Mouse (Mus musculus) megakaryocyte, embryonic 14.5 days (primary cell): ENCODE data around the gene Rbck1. TPM values are rescaled to one million over a fixed set of nuclear protein-coding genes. Genes with fewer than 3 reads are reported as not detected.

Experiments
- H3K27me3 ChIP-seq: replicated peaks from 2 replicates; pipeline ENCODE3; 2012; ENCODE audit warnings: inconsistent platforms
- H3K36me3 ChIP-seq: replicated peaks from 2 replicates; pipeline ENCODE3; 2012; ENCODE audit warnings: low read length, inconsistent platforms, mixed read lengths
- H3K4me1 ChIP-seq: 2 replicates; pipeline ENCODE4 v1.6.1; 2012; ENCODE audit warnings: inconsistent platforms
- H3K4me3 ChIP-seq: replicated peaks from 2 replicates; pipeline ENCODE3; 2012; ENCODE audit warnings: moderate library complexity, mild to moderate bottlenecking, inconsistent platforms
- H3K9me3 ChIP-seq: 2 replicates; pipeline ENCODE4 v1.6.1; 2012; ENCODE audit warnings: inconsistent platforms
- FLI1 ChIP-seq: IDR thresholded peaks from 2 replicates; pipeline ENCODE4 v1.6.1; 2012; ENCODE audit warnings: low read length, inconsistent platforms, mixed read lengths
- GATA1 ChIP-seq: IDR thresholded peaks from 3 replicates; pipeline ENCODE4 v1.6.1; 2012; ENCODE audit warnings: mixed read lengths, low read length, inconsistent platforms, borderline replicate concordance
- polyA plus RNA-seq: library from polyadenylated mRNA; stranded (reverse); fragments of >175 nt; gene quantifications from 2 replicates; pipeline ENCODE4 v1.2.3, GENCODE M21; 2012; ENCODE audit warnings: low replicate concordance; ENCODE audit not compliant: insufficient read depth

Gene Rbck1
- polyA plus RNA-seq, 1 experiment = 152 TPM

- peaks cover 48% of the 10 kb centered on the region for H3K36me3 ChIP-seq
- no peaks in the 10 kb centered on the region for H3K27me3 ChIP-seq
- H3K4me3 ChIP-seq = peak overlapping the region; percentile 98
- TF ChIP-seq GATA1 (no peak), FLI1 (no peak)
- H3K9me3 ChIP-seq = no peaks in the 10 kb centered on the region
- peaks cover 79% of the 10 kb centered on the region for H3K4me1 ChIP-seq
These were observed 1.5 kb downstream of the Rbck1 start for GRCm38 (mm10) chr2:152330858-152331423.

DNA sequence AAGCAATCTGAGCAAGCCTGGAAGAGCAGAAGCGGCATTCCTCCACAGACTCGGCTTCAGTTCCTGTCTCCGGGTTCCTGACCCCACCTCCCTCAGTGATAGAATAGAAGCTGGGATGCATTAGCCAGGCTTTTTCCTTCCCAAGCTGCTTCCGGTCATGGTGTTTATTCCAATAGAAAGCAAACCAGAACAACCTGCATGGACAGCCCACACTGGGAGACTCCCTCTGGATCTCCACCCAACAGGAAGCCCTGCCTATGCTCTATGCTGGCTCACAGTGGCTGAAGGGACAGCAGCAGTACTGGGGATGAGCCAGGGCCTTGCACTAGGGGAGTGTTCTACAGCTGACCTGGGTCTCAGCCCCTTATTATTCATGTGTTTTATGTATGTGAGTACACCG is 4.5 kb downstream of the Rbck1 start:
- Histone ChIP-seq H3K36me3 (peaks cover 78% of the 10 kb centered on the region), H3K27me3 (no peaks in the 10 kb centered on the region)

DNA sequence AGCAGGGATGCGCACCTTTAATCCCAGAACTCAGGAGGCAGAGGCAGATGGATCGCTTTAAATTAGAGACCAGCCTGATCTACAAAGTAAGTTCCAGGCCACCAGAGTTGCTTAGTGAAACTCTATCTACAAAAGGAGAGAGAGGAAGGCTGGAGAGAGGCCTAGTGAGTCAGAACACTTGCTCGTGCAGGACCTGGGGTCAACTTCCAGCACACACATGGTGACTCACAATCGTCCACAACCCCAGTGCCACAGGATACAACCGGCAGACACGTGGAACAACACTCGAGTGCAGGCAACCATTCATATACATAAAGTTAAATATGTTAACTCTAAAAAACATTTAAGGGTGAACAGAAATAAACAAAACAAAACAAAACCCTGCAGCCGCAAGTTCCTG is 5.8 kb downstream of the Rbck1 start:
- Histone ChIP-seq H3K36me3 (peaks cover 91% of the 10 kb centered on the region), H3K4me1 (peaks cover 65% of the 10 kb centered on the region), H3K27me3 (no peaks in the 10 kb centered on the region), H3K4me3 (no peak overlapping the region), H3K9me3 (no peaks in the 10 kb centered on the region)
- no peak for TF ChIP-seq FLI1
- TF ChIP-seq GATA1 = no peak

More for the DNA sequence above, 4.5 kb downstream of the Rbck1 start:
- H3K9me3 ChIP-seq = no peaks in the 10 kb centered on the region
- TF ChIP-seq FLI1 = no peak
- TF ChIP-seq GATA1 = no peak
- peaks cover 69% of the 10 kb centered on the region for H3K4me1 ChIP-seq
- peak overlapping the region; percentile 59 for H3K4me3 ChIP-seq

- H3K4me3 ChIP-seq = no peak overlapping the region
- TF ChIP-seq GATA1 (no peak), FLI1 (no peak)
- no peaks in the 10 kb centered on the region for H3K27me3 ChIP-seq
- H3K9me3 ChIP-seq = no peaks in the 10 kb centered on the region
- H3K36me3 ChIP-seq = peaks cover 96% of the 10 kb centered on the region
- H3K4me1 ChIP-seq = peaks cover 62% of the 10 kb centered on the region
These were observed 6.3 kb downstream of the Rbck1 start for GRCm38 (mm10) chr2:152326157-152326556.

DNA sequence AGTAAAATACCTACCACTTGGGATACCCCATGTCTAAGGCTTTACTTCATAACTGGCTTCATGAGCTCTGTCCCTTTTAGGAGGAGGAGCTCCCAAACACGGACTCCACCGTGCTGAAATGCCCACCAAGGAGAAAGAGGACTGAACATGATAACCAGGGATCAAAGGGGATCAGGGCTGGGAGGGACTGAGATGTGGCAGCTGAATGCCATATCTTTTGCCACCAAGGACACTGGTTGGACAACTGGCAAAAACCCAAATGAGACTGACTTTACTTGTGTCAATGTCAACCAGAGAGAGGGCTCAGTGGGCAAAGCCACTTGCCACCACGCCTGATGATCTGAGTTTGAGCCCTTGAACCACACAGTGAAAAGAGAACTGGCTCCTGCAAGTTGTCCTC is 7.6 kb downstream of the Rbck1 start:
- peaks cover 97% of the 10 kb centered on the region for H3K36me3 ChIP-seq
- H3K4me1 ChIP-seq = peaks cover 49% of the 10 kb centered on the region
- no peak for TF ChIP-seq FLI1
- TF ChIP-seq GATA1 = no peak
- no peaks in the 10 kb centered on the region for H3K9me3 ChIP-seq
- no peak overlapping the region for H3K4me3 ChIP-seq
- H3K27me3 ChIP-seq = no peaks in the 10 kb centered on the region

DNA sequence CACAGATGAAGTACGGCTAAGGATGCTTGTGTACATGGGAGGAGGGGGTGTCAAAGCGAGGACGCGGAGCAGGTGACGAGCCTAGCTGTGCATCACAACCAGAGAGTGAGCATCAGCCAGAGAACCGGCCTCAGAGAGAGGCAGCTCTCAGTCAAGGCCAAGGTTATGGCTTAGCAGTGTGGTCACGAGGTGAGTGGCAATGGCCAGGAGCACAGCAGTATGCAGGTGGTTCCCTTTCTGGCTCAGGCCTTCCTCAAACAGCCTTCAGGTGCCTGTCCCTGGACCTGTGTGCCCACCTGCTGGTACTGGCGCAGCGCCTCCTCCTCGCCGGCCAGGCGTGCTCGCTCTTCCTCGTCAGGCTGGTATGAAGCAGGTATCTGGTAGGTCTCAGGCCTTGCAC is 8.5 kb downstream of the Rbck1 start:
- H3K4me3 ChIP-seq = no peak overlapping the region
- TF ChIP-seq FLI1 (no peak), GATA1 (no peak)
- no peaks in the 10 kb centered on the region for H3K27me3 ChIP-seq
- peaks cover 97% of the 10 kb centered on the region for H3K36me3 ChIP-seq
- H3K9me3 ChIP-seq = no peaks in the 10 kb centered on the region
- peaks cover 40% of the 10 kb centered on the region for H3K4me1 ChIP-seq

- H3K27me3 ChIP-seq = no peaks in the 10 kb centered on the region
- TF ChIP-seq FLI1 (no peak), GATA1 (no peak)
- H3K4me1 ChIP-seq = peaks cover 23% of the 10 kb centered on the region
- peaks cover 99% of the 10 kb centered on the region for H3K36me3 ChIP-seq
- H3K9me3 ChIP-seq = no peaks in the 10 kb centered on the region
- H3K4me3 ChIP-seq = no peak overlapping the region
These were observed 10.3 kb downstream of the Rbck1 start for GRCm38 (mm10) chr2:152322198-152322597.

DNA sequence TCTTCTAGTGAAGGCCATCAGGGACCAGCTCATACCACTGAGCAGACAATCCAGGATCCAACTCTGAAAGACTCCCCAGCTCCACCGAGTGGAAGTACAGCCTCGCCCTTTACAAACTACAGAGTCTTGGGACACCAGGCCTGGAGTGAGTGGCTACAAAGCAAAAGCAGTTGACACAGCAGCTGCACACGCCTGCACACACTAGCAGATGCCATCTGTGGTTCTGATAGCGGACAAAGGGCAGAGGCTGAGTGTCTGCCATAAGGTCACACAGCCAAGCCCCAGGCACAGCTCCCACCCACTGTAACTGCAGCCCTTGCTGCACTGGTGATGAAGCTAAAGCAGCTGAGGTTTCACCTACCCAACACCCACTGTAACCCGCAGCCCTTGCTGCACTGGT is 10.9 kb downstream of the Rbck1 start:
- no peak overlapping the region for H3K4me3 ChIP-seq
- H3K4me1 ChIP-seq = peaks cover 17% of the 10 kb centered on the region; the same call in 1 of the 2 replicates
- H3K9me3 ChIP-seq = no peaks in the 10 kb centered on the region
- no peaks in the 10 kb centered on the region for H3K27me3 ChIP-seq
- TF ChIP-seq GATA1 = no peak
- TF ChIP-seq FLI1 = no peak
- H3K36me3 ChIP-seq = peaks cover 99% of the 10 kb centered on the region

DNA sequence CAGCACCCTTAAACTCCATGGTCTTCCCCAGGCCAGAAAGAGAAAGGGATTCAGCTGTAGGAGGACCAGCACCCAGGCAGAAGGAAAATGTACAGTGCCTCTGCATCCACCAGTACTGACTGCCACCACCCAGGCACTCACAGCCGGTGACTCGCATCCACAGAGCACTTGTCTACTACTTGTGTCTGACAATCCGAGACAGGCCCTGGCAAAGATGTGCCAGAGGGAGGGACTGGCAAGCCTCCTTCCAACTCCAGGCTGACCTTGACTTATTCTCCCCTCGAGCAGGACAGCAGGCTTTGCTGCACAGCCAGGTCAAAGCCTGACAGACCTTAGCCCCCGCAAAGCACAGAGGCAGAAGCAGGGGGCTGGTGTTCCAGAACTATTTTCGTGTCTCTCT is 15.4 kb downstream of the Rbck1 start:
- H3K9me3 ChIP-seq = no peaks in the 10 kb centered on the region
- no peaks in the 10 kb centered on the region for H3K27me3 ChIP-seq
- H3K4me3 ChIP-seq = no peak overlapping the region
- TF ChIP-seq FLI1 = no peak
- TF ChIP-seq GATA1 = no peak
- H3K4me1 ChIP-seq = no peaks in the 10 kb centered on the region; the same call in 1 of the 2 replicates
- H3K36me3 ChIP-seq = peaks cover 99% of the 10 kb centered on the region

GRCm38 (mm10) chr2:152313926-152314325 is 18.5 kb downstream of the Rbck1 start:
- Histone ChIP-seq H3K4me1 (no peaks in the 10 kb centered on the region), H3K36me3 (peaks cover 98% of the 10 kb centered on the region), H3K27me3 (no peaks in the 10 kb centered on the region), H3K9me3 (no peaks in the 10 kb centered on the region), H3K4me3 (no peak overlapping the region)
- TF ChIP-seq FLI1 (no peak), GATA1 (no peak)

DNA sequence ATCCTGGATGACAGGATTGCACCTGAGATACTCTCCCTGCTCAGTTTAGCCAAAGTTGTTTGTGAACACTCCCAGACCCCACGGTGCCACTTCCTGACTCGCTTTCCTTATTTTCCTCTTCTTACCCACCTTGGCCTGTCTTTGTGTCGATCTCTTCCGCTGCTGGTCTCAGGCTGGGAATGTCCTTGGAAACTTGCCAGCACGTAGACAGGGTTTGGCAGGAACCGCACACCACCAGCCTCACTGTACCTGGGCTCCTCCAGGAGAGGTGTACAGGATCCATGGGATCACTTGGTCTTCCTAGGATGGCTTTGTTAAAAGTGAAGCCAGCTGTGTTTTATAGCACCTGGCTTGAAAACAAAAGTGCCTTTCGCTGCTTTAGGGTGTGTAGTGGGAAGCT is 19.5 kb downstream of the Rbck1 start:
- no peaks in the 10 kb centered on the region for H3K4me1 ChIP-seq
- H3K9me3 ChIP-seq = no peaks in the 10 kb centered on the region
- no peak for TF ChIP-seq FLI1
- TF ChIP-seq GATA1 = no peak
- no peaks in the 10 kb centered on the region for H3K27me3 ChIP-seq
- peaks cover 98% of the 10 kb centered on the region for H3K36me3 ChIP-seq
- no peak overlapping the region for H3K4me3 ChIP-seq
